Mouse (Mus musculus) frontal cortex, postnatal 25 days (tissue): ENCODE results near the gene Epb41.

Experiments used
- DNase-seq, 2 experiments: peaks; one replicate each; pipeline ENCODE4 v3.0.0; 2022; ENCODE audit warnings: low spot score in 2 of 2

The Epb41 gene

GRCm38 (mm10) chr4:131898503-131899179 lies 176.5 kb downstream of the Epb41 start:
- DNase-seq, result no peak

GRCm38 (mm10) chr4:131897787-131898186 lies 177.3 kb downstream of the Epb41 start:
- DNase-seq, result no peak

DNA sequence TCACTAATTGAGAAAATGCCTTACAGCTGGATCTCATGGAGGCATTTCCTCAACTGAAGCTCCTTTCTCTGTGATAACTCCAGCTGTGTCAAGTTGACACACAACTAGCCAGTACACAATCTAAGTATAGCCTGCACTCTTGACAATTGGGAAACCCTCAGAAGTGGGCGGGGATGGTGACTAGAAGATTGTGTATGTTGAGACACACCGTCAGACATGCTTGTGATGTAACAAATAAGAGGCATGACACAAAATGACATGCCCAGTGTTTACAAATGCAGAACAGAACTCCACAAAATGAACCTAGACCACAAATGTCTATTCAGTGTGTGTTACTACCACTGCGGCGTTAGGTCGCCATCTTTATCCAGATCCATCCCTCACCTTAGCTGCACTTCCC lies 178.0 kb downstream of the Epb41 start:
- no peak for DNase-seq

- no peak for DNase-seq
Measured at GRCm38 (mm10) chr4:131890692-131891091, 184.4 kb downstream of the Epb41 start.

- no peak for DNase-seq
Measured at GRCm38 (mm10) chr4:131888564-131888963, 186.6 kb downstream of the Epb41 start.

GRCm38 (mm10) chr4:131885376-131885775 lies 189.7 kb downstream of the Epb41 start:
- no peak for DNase-seq

DNA sequence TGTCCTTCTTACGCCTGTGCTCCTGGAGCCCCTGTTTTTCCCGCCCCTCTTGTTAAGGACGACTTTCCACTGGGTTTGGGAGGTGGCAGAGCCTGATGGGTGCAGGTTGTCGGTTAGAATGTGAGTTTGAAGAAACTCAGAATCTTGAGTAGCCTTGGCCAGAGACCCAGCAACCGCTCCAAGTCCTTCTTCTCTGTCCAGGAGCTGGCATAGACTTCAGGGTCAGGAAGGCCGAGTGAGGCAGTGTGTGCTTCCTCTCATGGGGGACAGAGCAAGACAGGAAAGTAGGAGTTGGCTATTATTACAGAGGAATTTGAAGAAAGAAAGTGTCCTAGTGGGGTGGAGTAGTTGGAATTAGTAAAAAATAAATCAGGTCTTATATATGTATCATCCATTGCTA lies 191.6 kb downstream of the Epb41 start:
- no peak for DNase-seq

GRCm38 (mm10) chr4:131881306-131881705 lies 193.8 kb downstream of the Epb41 start:
- DNase-seq, result no peak

GRCm38 (mm10) chr4:131879692-131880091 lies 195.4 kb downstream of the Epb41 start:
- DNase-seq, result no peak

GRCm38 (mm10) chr4:131876836-131877235 lies 198.3 kb downstream of the Epb41 start:
- no peak for DNase-seq

GRCm38 (mm10) chr4:131875242-131875641 lies 199.9 kb downstream of the Epb41 start:
- no peak for DNase-seq

DNA sequence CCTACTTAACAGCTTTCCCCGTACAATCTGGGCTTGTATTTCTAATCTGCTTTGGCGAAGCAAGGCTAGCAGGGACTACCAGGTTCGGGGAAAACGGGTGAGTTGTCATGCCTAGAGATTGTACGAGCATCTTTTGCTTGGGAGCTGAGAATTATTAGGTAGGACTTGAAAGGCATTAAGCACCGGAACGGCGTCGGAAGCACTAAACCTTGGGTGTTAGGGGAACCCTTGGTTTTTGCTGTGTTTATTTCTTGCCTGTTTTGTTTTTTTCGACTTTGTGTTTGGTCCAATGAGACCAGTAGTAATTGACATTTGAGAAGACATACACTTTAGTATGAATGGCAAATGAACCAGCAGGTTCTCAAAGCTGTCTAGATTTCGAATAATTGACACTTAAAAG lies 200.6 kb downstream of the Epb41 start:
- no peak for DNase-seq

DNA sequence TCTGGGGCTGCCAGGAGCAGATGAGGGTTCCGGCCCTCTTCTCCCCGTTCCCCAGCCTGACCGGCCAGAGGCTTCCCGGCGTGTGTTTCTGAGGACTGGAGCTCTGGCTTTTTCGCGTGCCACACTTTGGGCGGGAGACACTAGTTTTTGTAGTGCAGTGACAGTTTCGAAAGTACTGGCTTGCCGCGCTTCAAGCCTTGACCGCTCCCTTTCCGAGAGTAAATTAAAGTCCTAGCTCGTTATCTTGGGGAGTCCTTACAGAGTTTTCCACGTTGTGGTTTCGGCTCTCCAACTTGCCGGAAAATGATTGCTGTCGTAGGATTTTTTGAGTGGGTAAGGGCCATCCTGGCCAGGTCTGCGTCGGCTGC lies 201.0 kb downstream of the Epb41 start:
- DNase-seq, result no peak
